Mouse (Mus musculus) liver, embryonic 14.5 days (tissue): ENCODE measurements around the gene Gm42417. TPM values are rescaled to one million over a fixed set of nuclear protein-coding genes. Genes with fewer than 3 reads are reported as not detected.

Source experiments
- ATAC-seq: fragments of 200-750 bp; cut with Nextera tagmentation; 2 replicates; pipeline ENCODE4 v1.8.0; 2017; ENCODE audit warnings: moderate number of reproducible peaks, mild to moderate bottlenecking, moderate library complexity; ENCODE audit not compliant: insufficient read depth
- DNase-seq, 3 experiments: peaks; one replicate each; pipeline ENCODE4 v3.0.0-alpha.2; 2012 to 2013; ENCODE audit warnings: low read depth in 3 of 3, low spot score in 3 of 3
- H3K27ac ChIP-seq: fragments of 300-500 bp; sonication (generic); 2 replicates; pipeline ENCODE4 v1.5.1; 2014; ENCODE audit warnings: moderate library complexity, mild to moderate bottlenecking, control low read depth, inconsistent platforms
- H3K27me3 ChIP-seq: fragments of 300-500 bp; sonication (generic); 2 replicates; pipeline ENCODE4 v1.6.1; 2014; ENCODE audit warnings: mild to moderate bottlenecking, low read length, moderate library complexity; ENCODE audit not compliant: control insufficient read depth, insufficient read depth
- H3K36me3 ChIP-seq: fragments of 300-500 bp; sonication (generic); replicated peaks from 2 replicates; pipeline ENCODE4 v1.6.1; 2014; ENCODE audit warnings: low read depth; ENCODE audit not compliant: control insufficient read depth, insufficient read depth
- H3K4me1 ChIP-seq, 2 experiments: fragments of 200-500 bp in 1 of 2; fragments of 300-500 bp in 1 of 2; sonication (generic) in 1 of 2; replicated peaks; 2 replicates each; pipeline ENCODE4 v1.6.1; 2012 to 2014; ENCODE audit warnings: antibody characterized with exemption in 1 of 2, inconsistent platforms in 1 of 2, low read length in 1 of 2; ENCODE audit not compliant: control insufficient read depth in 2 of 2, insufficient read depth in 2 of 2
- H3K4me2 ChIP-seq: fragments of 300-500 bp; sonication (generic); 2 replicates; pipeline ENCODE4 v1.6.1; 2014; ENCODE audit warnings: low read depth, mild to moderate bottlenecking, control low read depth, moderate library complexity
- H3K4me3 ChIP-seq, 2 experiments: fragments of 200-500 bp in 1 of 2; fragments of 300-500 bp in 1 of 2; sonication (generic) in 1 of 2; 2 replicates each; pipeline ENCODE4 v1.5.1; 2012 to 2014; ENCODE audit warnings: low read depth in 2 of 2, low read length in 2 of 2, mild to moderate bottlenecking in 2 of 2, control low read depth in 1 of 2, inconsistent platforms in 1 of 2, moderate library complexity in 1 of 2; ENCODE audit not compliant: insufficient read depth in 1 of 2
- H3K9ac ChIP-seq: fragments of 300-500 bp; sonication (generic); replicated peaks from 2 replicates; pipeline ENCODE4 v1.6.1; 2014; ENCODE audit warnings: mild to moderate bottlenecking, control low read depth, moderate library complexity
- H3K9me3 ChIP-seq: fragments of 300-500 bp; sonication (generic); 2 replicates; pipeline ENCODE4 v1.6.1; 2016; ENCODE audit warnings: low read length, mixed read lengths; ENCODE audit not compliant: control insufficient read depth
- CTCF ChIP-seq: IDR thresholded peaks from 2 replicates; pipeline ENCODE4 v1.5.1; 2016; ENCODE audit warnings: antibody characterized with exemption, low read depth, control low read depth
- EP300 ChIP-seq: IDR thresholded peaks from 2 replicates; pipeline ENCODE4 v1.6.1; 2016; ENCODE audit warnings: antibody characterized with exemption, low read depth
- WGBS: fragments of 180-500 bp; shearing (Covaris S2); extraction: QIAGEN DNeasy Blood & Tissue Kit; methylation state at CpG from one replicate; pipeline ENCODE4 v1.1.7; 2014; ENCODE audit not compliant: insufficient replicate concordance; 5-methylcytosine and 5-hydroxymethylcytosine counted together
- polyA plus RNA-seq, 2 experiments: library from polyadenylated mRNA; depleted of rRNA in 1 of 2; stranded (reverse) in 1 of 2; unstranded in 1 of 2; fragments of >200 nt; fragmentation: Nextera tagmentation in 1 of 2; extraction: Ambion mirVana in 1 of 2; gene quantifications; 2 replicates each; pipeline versions ENCODE4 v1.2.1 to v1.2.3; 2012 to 2014

Gene Gm42417
- polyA plus RNA-seq, 2 experiments, result not detected

DNA sequence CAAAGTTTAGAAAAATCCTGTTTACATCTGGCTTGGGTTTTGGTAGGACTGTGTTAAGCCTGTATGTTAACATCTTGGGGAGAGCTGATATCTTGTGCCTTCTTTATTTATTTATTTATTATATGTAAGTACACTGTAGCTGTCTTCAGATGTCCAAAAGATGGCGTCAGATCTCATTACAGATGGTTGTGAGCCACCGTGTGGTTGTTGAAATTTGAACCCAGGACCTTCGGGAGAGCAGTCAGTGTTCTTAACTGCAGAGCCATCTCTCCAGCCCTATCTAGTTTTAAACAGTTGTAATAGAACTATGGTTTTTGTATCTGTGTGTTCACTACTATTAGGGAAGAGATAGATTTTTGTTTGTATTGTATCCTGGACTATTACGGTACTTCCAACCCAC lies 10.0 kb downstream of the Gm42417 start:
- no peak for DNase-seq
- 77% methylated on average over 4 of the region's 4 CpGs for WGBS
- Histone ChIP-seq H3K4me3 (no peak overlapping the region), H3K36me3 (no peaks in the 10 kb centered on the region; the same call in 1 of the 2 replicates), H3K9ac (no peak overlapping the region), H3K27me3 (no peaks in the 10 kb centered on the region), H3K4me1 (no peaks in the 10 kb centered on the region), H3K9me3 (no peaks in the 10 kb centered on the region), H3K4me2 (no peak overlapping the region), H3K27ac (no peak overlapping the region)
- no peak for TF ChIP-seq EP300
- no peak for TF ChIP-seq CTCF
- no peak for ATAC-seq

DNA sequence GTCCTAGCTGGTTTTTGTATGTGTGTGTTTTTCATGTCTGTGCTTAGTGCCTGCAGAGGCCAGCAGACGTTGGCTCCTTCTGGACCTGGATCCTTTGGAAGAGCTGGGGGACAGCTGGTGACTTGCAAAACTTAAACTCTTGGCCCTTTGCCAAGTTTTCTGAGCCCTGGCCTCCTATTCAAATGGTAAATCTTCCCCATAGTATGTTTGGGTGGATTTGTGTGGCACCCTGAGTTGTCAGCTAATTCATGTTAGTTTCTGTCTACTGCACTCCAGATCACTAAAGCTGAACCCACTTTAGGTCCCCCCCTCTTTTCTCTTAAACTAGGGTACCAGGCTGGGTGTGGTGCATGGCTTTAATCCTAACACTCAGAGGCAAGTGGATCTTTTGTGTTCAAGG lies 10.9 kb downstream of the Gm42417 start:
- Histone ChIP-seq H3K9ac (no peak overlapping the region), H3K4me1 (no peaks in the 10 kb centered on the region), H3K4me3 (no peak overlapping the region), H3K36me3 (no peaks in the 10 kb centered on the region; the same call in 1 of the 2 replicates), H3K4me2 (no peak overlapping the region), H3K27me3 (no peaks in the 10 kb centered on the region), H3K27ac (no peak overlapping the region), H3K9me3 (no peaks in the 10 kb centered on the region)
- ATAC-seq, result no peak
- TF ChIP-seq CTCF, result no peak
- no peak for TF ChIP-seq EP300
- DNase-seq, result no peak
- WGBS, result 33% methylated on average over 1 of the region's 1 CpGs

DNA sequence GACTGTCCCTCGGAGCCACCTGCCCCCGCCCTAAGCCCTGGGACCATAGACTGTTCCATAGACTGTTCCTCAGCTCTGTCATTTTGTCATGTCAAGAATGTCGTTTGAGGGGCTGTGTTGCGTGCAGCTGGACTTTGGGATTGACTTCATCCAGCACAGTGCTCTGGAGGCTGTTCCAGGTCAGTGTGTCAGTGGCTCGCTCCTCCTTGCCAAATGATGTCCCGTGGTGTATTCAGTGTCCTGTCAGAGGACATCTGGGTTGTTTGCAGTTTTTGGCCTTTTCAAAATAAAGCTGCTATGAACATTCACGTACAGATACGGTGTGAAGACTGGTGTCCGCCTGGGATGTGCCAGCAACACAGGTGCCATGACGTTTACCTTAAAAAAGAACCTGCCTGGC lies 12.3 kb downstream of the Gm42417 start:
- Histone ChIP-seq H3K4me1 (no peaks in the 10 kb centered on the region), H3K27me3 (no peaks in the 10 kb centered on the region), H3K36me3 (peaks cover under 1% of the 10 kb centered on the region; the same call in 1 of the 2 replicates), H3K27ac (no peak overlapping the region), H3K9ac (no peak overlapping the region), H3K4me3 (no peak overlapping the region), H3K4me2 (no peak overlapping the region), H3K9me3 (no peaks in the 10 kb centered on the region)
- no peak for ATAC-seq
- TF ChIP-seq CTCF (no peak), EP300 (no peak)
- 83% methylated on average over 10 of the region's 10 CpGs for WGBS
- no peak for DNase-seq

DNA sequence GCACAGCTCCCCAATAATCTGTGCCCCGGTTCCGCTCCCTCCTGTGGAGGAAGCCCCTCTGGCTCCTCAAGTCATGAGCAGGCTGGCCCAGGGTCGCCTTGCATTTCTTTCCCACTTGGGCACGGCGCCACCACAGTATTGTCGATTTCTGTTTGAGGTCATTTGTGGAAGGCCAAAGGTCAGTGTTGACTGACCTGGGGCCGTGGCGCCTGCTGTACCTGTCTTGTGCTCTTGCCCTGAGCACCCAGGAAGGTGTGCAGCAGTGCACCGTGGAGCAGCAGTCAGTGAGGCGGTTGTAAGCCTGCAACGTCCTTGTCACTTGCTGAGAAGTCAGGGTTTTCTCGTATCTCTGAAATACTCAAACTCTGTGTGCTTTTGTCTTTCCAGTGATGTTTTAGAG lies 13.5 kb downstream of the Gm42417 start:
- Histone ChIP-seq H3K27me3 (no peaks in the 10 kb centered on the region), H3K4me2 (no peak overlapping the region), H3K27ac (no peak overlapping the region), H3K9ac (no peak overlapping the region), H3K36me3 (peaks cover 12% of the 10 kb centered on the region), H3K4me3 (no peak overlapping the region), H3K9me3 (no peaks in the 10 kb centered on the region), H3K4me1 (no peaks in the 10 kb centered on the region)
- no peak for DNase-seq
- no peak for ATAC-seq
- TF ChIP-seq EP300 (no peak), CTCF (no peak)
- WGBS, result 75% methylated on average over 12 of the region's 12 CpGs

DNA sequence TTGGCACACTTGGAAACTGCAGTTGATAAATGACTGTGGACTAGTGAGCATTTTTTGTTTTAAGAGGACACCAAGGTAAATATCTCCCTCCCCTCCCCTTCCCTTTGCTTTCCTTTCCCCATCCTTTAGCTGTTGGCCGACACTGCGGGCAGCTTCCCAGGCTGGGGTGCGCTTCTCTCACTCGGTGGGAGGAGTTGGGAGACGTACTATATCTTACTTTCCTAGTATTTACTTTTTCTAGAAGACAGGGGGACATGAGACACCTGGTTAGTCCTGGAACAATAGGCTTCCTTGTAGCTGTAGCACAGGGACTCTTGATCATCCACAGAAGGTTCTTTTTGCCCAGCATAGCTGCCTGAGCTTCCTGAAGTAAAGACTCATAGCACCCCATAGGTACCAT lies 15.2 kb downstream of the Gm42417 start:
- no peaks in the 10 kb centered on the region for H3K9me3 ChIP-seq
- H3K36me3 ChIP-seq, result peaks cover 15% of the 10 kb centered on the region
- no peak overlapping the region for H3K4me3 ChIP-seq
- TF ChIP-seq CTCF (no peak), EP300 (no peak)
- no peak overlapping the region for H3K4me2 ChIP-seq
- H3K27ac ChIP-seq, result no peak overlapping the region
- H3K27me3 ChIP-seq, result no peaks in the 10 kb centered on the region
- H3K9ac ChIP-seq, result no peak overlapping the region
- no peak for ATAC-seq
- 83% methylated on average over 5 of the region's 5 CpGs for WGBS
- no peaks in the 10 kb centered on the region for H3K4me1 ChIP-seq
- DNase-seq, result no peak
